Mouse (Mus musculus) E14TG2a.4 (cell line): ENCODE measurements at regions not wholly inside any gene's neighbourhood (a gene's known extent, or its start where the extent isn't known, plus 50 kb on each side); places are given as distances from the start of the nearest gene placed in this dataset.

ENCODE experiments used
- H3K27me3 ChIP-seq: 2 replicates; pipeline ENCODE4 v1.6.1; 2014; ENCODE audit warnings: low read length, control low read depth; ENCODE audit not compliant: insufficient read depth
- H3K36me3 ChIP-seq: 2 replicates; pipeline ENCODE4 v1.6.1; 2014; ENCODE audit warnings: low read length, control low read depth; ENCODE audit not compliant: insufficient read depth
- H3K4me1 ChIP-seq: replicated peaks from 2 replicates; pipeline ENCODE4 v1.6.1; 2014; ENCODE audit warnings: low read depth, low read length, control low read depth
- H3K4me3 ChIP-seq: replicated peaks from 2 replicates; pipeline ENCODE4 v1.5.1; 2014; ENCODE audit warnings: mild to moderate bottlenecking, low read length
- H3K9me3 ChIP-seq: 2 replicates; pipeline ENCODE4 v1.6.1; 2014; ENCODE audit warnings: low read length, control low read depth
- CTCF ChIP-seq: conservative IDR thresholded peaks from 2 replicates; pipeline ENCODE4 v1.5.1; 2014; ENCODE audit warnings: low read length

DNA sequence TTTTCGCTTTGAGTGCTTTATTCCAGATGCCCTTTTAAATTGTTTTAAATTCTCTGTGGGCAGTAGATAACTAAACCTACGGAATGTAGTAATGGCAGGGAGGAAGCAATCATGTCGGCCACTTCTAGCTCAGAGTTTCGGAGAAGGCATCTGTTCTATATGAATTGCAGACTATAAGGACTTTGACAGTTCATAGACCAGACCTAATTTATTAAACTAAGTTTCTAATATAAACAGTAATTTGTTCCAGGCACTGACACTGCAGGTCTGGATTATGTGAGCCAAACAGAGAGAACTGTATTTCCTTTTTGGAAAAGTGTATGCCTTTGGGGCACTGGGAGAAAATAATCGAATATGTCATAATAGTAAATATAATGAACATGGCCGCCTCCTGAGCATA, 591.4 kb downstream of the Plcl1 start:
- Histone ChIP-seq H3K27me3 (no peaks in the 10 kb centered on the region), H3K4me1 (no peaks in the 10 kb centered on the region), H3K9me3 (no peaks in the 10 kb centered on the region), H3K4me3 (no peak overlapping the region), H3K36me3 (no peaks in the 10 kb centered on the region)
- no peak for TF ChIP-seq CTCF
